Mouse (Mus musculus) kidney, adult 8-10 months (tissue): Measurements from ENCODE around the gene Zfp574.
A peak's percentile ranks its signal among the peaks of the same experiment; 100 is the strongest.
"Not testable (repeated sequence)": the region's sequence is repeated elsewhere in the genome, so short reads cannot be mapped to it uniquely, and the experiment has no call there.

Experiments used
- DNase-seq, 2 experiments: peaks; one replicate each; pipeline ENCODE4 v3.0.0; 2022

Gene Zfp574

DNA sequence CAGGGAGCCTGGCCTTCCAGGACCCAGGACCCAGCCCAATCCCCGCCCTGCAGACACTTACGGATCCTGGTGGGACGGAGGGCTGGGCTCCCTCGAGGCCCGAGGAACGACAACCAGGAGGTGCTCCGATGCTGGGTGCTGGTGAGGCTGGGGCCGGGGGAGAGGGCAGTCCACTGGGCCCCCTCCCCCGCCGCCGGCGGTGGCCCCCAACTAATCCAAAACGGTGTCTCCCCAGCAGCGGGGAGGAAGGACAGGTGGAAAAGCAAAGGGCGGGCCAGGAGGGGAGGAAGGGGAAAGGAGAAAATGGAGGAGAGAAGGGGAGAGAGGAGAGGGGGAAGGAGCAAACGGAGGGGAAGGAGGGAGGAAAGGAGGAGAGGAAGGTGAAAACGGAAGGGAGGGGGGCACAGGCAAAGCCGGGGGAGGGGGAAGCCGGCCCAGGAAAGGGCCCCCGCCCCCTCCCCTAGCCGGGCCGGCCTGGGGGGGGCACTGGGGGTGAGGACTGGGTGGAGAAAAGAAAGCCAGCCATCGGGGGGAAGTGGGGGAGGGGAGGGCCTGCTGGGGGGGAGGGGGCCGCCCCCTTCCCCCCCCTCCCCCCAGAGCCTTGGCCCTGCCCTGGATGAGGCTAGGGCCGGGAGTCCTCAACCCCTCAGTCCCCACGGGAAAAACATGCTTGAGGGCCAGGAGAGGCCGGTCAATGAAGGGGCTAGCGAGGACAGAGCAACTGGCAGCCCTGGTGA is at the start of gene Zfp574, which contains the start of gene Grik5:
TSS of gene Zfp574 (plus strand) at position 589 of the 737 bp plus-strand sequence.
TSS of gene Grik5 (minus strand) at position 368 of the 737 bp plus-strand sequence.
- DNase-seq = no peak

DNA sequence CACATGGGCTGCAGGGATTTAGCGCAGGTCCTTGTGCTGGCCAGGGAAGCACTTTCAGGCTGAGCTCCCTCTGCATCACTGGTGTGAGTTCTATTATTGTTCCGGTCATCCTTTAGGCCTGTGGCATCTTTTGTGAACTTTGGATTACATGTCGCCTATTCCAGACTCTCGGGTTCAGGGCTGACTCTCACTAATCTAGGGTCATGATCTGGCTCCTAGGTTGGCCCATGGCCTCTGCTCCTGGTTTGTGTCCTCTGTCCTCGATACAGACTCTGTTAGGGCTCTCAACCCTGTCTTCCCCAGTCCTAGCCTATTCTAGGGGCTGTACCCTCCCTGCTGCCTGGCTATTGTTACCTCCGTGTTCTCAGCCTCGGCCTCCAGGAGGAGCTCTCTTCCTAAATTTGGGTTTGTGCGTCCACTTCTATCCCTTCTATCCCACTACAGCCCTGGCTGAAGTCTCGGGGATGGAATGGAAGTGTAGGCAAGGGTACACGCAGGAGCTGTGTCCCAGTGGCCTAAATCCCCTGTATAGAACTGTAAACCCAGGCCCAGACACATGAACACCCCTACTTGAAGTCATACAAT is 46.4 kb upstream of the Zfp574 start:
- peak in 1 of 2 experiments; percentile 15 for DNase-seq

DNA sequence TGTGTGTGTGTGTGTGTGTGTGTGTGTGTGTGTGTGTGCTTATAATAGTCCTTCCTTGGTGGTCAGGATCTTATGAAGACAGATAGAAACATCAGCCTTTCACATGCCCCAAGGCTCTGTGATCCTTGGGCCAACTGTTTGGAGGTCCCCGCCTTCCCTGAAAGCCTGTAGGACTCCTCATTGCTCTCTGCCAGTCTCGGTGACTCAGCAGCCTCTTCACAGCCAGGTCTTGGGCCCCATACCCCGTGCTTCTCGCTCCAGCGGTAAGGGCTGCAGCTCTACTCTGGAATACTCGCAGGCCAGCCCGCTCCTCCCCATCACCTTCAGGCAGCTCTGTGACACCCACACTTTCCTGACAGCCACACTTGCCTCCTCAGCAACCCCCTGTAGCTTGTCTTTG is 45.9 kb upstream of the Zfp574 start:
- DNase-seq = no peak

DNA sequence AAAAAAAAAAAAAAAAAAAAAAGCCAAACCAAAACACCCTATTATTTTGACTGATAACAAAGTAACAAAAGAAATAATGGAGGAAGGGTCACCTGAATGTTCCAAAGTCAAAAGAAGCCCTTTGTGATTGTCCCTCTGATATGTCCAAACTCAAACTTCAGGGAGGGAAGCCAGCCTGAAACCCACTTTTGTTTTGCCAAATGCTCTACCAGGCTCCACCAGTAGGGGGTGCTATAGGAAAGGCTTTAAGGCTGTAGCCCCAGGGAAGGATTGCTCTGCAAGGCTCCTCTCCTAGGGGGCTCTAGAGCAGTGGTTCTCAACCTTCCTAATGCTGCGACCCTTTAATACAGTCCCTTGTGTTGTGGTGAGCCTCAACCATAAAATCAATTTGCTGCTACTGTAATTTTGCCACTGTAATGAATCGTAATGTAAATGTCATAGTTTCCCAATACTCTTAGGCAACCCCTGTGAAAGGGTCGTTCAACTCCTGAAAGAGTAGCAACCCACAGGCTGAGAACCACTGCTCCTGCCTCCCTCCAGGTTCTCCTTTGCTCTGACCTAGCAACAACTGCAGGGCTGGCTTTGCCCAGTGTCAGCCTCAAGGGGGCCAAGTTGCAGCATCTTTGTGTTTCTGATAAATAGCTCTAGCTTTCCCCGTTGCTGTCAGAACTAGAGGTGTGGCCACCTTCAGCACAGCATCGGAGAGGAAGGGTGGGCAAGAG is 42.2 kb upstream of the Zfp574 start:
- peak in 1 of 2 experiments; percentile 69 for DNase-seq

DNA sequence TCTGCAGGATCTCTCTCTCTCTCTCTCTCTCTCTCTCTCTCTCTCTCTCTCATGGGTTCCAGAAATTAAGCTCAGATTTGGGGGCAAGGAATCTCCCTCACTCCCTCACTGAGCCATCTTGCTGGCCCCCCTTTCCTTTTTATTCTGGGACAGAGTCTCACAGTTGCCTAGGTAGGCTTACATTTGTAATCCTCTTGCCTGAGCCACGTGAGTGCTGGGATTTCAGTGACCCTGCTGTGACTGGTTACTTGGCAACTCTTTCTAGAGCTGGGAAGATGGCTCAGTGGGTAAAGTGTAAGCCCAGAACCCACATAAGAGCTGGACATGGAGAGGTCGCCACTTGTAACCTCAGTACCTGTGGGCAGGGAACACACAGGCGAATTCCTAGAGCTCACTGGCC is 40.8 kb upstream of the Zfp574 start:
- DNase-seq = no peak

DNA sequence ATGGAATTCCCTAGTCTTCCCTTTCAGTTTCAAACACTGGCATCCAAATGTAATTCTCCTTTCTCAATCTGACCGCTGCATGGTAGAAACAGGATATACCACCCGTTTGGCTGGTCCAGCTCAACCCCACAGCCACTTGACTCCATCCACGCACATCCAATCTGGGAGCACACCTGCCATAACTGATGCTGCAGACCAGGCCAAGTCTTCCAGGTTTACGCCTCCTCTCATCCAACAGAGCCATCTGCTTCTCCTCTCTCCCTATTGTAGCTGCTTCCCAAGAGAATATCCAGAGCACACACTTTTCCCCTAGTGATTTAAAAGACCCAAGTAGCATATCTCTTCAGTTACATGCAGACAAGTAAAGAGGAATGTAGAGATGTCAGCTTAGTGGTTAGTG is 37.6 kb upstream of the Zfp574 start:
- DNase-seq = no peak

DNA sequence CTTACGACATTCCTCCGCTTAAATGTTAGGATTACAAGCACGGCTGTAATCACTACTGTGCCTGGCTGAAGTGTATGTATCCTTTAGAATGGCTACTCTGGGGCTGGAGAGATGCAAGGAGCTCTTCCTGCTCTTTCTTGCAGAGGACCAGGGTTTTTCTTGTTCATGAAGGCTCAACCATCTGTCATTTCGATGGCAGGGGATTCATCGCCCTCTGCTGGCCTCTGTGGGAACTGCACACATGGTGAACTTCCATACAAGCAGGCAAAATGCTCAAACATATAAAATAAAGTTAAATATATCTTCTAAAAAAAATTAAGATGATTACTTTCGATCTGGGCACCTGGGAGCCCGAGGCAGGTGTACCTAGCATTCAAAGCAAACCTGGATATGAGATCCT is 36.5 kb upstream of the Zfp574 start:
- peak; percentile 28 to 66 for DNase-seq

DNA sequence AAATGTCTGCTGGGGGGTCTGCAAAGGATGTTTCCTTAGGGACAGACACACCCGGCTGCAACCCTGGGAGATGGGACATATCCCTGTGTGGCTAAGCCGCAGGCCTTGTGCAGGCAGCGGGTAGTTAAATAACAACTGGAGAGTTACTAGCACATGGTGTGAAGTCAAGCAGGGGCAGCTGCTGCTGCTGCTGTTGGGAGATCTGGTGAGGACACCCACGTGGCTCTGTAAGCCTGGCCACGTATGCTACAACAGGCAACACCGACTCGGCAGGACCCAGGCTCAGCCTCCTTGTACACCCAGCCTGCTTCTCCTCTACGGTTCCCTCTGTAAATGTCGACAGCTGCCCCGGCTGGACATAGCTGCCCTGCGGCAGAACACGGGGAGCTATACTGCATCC is 30.4 kb upstream of the Zfp574 start:
- DNase-seq = no peak

DNA sequence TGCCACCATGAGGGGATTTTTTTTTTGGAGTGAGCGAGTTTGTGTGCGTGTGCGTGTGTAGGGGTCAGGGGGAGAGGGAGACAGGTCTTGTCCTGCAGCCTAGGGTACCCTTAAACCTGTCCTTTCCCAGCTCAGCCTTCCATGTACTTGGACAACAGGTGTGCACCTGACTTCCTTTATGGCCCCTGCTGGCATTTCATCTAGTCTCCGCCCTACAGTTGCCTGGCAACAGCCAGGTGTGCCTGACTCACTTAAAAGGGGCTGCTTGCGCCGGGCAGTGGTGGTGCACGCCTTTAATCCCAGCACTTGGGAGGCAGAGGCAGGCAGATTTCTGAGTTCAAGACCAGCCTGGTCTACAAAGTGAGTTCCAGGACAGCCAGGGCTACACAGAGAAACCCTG is 27.8 kb upstream of the Zfp574 start:
- DNase-seq = not testable (repeated sequence)

DNA sequence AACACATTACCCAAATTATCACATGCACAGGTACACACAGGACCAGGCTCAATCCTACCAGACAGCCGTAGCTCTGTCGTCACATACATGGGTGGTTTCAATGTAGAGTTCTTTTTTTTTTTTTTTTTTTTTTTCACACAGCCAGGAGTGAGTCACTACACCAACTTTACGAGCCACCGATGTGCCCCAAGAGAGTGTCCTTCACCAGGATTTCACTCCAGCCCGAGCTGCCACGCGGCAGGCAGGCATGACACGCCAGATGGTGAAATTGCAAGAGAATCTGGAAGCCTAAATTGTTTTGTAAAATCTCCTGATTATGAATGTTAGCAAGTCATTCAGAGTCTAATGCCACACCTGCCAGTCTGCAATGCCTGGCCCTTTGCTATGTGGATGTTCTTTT is 25.0 kb upstream of the Zfp574 start:
- no peak for DNase-seq

DNA sequence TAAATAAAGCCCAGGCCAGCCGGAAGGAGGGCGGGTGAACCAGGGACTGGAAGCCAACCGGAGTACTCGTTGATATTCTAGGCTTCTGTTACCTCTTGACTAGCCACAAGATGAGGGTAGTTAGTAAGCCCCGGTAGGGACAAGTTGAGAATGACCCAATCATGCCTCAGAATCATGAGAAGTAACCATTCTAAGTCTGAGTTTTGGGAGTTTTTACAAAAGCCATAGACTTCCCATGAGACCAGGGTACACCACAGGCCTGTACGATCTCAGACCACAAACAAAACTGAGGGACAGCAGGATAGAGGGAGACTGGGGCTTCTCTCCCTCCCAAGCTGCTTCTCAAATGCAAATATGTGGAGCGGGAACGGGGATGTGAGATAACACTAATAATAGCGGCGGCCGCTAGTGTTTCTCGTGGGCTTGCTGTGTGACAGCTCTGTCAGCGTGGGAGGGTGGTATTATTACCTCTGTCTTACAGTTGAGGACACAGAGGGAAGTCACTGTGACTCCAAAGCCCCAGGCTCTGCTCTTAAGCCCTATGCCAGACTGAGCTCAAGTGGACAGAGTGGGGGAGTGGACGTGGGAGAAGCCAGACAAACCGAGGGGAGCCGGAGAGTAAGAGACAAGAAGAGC is 23.0 kb upstream of the Zfp574 start:
- no peak for DNase-seq

DNA sequence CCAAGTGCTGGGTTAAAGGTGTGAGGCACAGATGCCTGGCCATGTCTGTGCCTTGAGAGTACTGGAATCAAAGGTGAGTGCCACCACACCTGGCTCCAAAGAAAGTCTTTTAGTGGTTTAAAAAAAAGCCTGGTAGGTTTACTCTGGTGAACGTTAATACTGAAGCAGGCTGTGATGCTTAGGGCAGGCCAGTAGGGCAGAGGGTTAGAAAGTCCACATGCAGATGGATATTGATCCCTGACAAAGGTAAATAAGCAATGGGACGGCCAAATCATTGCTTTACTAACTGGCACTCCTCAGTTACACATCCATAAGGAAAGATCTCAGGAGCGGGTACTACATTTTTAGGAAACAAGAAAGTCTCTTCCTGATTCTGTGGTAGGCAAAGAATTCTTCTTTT is 19.8 kb upstream of the Zfp574 start:
- DNase-seq = no peak

DNA sequence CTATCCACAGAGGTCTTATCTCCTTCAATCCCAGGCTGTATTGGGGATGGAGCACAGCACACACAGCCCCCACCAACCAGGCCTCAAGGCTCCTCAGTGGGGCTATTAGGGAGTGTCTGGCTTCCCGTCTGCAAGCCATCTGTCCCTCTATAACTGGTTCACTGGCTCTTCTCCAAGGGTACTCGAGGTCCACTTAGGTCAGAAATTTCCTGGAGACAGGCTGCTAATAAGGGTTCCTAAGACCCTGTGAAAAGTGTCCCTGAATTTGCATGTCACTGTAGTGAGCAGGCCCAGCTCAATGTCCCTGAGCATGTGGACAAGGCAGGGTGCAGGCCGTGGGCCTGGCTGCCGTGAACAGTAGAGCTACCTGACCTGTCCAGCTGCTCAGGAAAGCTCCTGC is 15.4 kb upstream of the Zfp574 start:
- DNase-seq = no peak

DNA sequence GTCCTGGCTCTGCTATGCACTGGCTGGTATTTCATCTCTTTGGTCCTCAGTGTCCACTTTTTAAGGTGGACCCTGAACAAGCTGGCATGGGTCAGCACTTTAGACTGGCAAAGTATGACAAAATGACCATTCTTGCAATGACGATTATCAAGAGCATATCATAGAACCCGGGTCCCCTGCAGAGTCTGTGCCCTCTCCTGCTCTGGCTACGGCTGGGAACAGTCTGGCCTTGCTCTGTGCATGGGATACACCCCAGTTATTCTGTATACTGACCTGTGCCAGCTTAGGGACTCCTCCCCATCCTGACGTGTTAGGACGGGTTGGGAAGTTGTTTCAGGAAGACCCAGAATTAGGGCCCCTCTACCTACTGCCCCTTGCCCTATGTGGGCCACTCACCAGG is 14.5 kb upstream of the Zfp574 start:
- no peak for DNase-seq

DNA sequence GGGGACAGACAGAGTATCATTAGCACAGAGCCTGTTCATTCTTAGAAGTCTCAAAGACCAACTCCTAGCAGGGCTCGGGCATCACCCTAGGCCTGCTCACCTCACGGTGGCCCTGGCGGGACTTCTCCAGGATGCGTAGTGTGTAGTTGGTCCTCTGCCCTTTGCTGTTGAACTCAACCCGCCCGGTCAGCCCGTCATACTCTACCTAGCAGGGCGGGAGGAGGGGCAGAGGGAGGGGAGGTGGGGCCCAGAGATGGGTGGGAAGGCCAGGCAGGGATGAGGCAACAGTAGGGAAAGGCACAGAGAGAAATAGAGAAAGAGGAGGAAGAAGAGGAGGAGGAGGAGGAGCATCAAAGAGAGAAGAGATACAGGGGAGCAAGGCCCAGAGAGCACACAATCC is 14.0 kb upstream of the Zfp574 start:
- DNase-seq = no peak

DNA sequence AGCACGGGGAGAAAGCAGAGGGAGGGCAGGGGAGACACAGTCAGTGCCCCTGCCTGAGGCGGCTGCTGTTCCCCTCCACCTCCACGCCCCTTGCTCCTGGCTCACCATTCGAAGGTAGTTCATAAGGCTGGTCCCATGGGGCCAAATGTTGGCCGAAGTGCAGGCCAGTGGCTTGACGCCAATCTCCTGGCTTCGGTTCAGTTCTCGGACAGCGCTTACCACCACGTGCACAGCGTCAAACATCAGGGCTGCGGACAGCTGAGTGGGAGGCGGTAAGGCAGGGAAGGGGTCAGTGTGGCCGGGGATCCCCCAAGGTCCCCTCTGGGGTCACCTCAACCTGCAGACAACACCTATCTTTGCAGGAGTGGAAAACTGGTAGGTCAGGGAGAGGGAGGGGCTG is 13.5 kb upstream of the Zfp574 start:
- DNase-seq = peak; percentile 39 to 41

DNA sequence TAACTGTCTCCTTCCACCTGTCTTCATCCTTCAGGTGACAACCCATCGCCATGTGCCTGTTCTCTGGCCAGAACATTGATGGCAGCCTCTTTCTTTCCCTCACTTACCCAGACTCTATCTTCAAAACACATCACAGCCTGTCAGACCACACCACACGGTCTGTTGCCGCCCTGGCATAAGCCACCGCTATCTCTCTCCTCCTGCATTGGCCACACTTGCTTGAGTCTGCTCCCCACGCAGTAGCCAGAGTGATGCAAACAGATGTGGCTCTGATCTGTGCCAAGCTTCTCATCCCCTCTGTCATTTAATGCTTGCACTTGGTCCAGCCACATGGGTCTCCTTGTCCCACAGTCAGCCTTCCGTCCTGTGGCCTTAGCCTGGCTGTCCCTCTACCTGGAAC is 9.0 kb upstream of the Zfp574 start:
- no peak for DNase-seq

DNA sequence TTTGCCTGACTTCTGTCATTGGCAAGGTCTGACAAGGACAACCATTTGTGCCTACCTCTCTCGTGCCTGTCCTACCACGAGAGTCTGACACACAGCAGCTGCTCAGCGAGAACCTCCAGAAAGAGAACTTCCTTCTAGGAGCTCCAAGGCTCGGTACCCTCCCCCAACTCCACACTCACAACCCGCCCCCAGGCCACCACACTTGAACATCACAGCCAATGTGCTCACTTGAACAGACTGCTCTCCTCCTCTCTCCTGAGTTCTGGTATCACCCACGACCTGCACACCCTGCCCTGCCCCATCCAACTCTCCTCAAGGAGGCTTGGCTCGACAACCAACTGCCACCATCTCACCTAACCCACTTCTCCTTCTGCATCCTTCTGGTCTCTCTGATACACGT is 8.5 kb upstream of the Zfp574 start:
- no peak for DNase-seq

DNA sequence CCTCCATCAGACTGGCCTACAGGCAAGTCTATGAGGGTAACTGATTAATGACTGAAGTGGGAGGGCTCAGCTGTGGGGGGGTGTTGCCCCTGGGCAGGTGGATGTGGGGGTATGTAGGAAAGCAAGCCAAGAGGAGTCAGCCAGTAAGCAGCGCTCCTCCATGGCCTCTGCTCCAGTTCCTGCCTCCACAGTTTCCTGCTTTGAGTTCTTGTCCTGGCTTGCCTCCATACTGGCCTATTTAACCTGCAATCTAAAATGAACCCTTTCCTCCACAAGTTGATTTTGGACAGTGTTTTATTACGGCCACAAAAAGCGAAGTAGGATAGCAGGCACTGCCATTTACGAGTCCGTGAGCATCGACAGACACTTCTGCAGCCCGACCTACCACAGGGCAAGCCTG is 5.0 kb upstream of the Zfp574 start:
- no peak for DNase-seq

DNA sequence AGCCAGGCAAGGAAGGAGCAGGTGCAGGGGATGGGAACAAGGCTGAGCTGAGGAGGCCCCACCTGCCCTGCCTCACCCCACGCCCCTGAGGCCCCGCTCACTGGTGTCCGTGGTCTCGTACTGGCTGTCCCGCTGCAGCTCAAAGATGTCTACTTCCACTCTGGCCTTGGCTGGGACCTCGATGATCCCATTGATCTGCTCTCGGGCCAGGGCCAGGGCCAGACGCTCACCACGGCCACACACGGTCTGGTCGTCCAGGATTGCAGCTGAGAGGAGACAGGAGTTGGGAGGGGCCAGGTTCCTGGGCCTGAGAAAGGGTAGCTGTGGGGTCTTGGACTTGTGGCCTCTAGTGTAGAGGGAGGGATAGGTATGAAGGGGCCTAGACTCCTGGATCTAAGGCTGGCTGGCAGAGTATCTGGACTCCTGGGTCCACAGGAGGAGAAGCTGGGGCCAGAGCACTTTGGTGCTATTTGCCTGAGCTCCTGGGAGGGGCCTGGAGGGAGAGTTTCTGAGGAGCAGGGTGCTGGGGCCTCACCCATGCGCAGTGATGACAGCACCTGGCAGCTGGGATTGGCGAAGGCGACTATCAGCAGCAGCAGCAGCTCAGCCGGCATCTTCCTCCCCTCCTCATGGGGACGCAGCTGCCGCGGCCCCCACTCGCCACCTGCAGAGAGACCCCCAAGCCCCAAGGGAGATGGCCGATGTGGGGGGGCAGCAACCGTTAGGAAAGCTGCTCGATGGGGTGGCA is 4.3 kb upstream of the Zfp574 start:
- DNase-seq = no peak

DNA sequence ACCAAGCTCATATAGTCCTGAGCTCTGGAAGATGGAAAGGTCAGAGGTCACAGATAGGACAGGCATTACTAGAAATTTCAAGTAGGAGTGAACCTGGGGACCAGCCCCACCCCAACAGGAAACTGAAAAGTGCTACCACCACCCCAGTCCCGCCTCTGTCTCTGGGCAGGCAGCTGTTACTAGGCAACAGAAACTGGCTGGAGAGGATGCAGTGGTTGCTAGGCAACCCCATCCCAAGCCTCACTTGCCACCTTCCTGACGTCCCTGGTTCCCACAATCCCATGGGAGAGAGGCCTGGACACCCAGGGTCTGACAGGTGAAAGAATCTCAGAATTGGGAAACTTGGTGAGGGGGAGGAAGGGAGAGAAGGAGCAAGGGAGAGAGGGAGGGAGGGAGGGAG is 3.6 kb upstream of the Zfp574 start:
- DNase-seq = no peak

DNA sequence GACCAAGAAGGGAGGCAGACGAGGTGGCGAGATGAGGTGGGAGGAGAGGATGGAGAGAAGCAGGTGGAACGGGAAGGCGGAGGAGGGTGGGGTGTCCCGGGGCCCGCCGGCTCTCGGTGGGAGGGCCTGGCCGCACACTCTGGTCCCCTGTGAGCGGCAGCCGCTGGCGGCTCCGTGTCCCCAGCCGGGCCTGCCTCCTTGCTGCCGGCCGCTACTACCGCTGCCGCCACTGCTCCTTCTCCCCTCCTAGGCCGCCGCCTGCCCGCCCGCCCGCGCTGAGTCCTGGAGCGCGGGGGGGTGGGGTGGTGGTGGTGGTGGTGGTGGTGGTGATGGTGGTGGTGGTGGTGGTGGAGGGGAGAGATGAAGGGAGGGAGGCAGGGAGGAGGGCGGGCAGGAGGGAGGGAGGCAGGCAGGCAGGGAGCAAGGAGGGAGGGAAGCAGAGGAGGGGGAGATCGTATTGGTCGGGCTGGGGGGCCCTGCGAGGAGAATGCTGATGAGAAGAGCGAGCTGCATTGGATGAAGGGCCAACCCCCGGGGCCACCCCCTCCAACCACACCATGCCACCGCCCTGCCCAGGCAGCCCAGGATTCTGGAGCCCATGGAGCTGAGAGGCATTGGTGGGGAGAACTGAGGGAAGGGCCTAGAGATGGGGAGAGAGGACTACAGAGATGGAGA is 486 bp downstream of the Zfp574 start:
- DNase-seq = no peak
